Mouse (Mus musculus): ENCODE measurements around the gene Ilkap. TPM values are rescaled to one million over a fixed set of nuclear protein-coding genes. Genes with fewer than 3 reads are reported as not detected.
A peak's percentile ranks its signal among the peaks of the same experiment; 100 is the strongest.

Gene Ilkap
- total RNA-seq, 2 experiments from 2014 or later, result 91.4 to 120 TPM

DNA sequence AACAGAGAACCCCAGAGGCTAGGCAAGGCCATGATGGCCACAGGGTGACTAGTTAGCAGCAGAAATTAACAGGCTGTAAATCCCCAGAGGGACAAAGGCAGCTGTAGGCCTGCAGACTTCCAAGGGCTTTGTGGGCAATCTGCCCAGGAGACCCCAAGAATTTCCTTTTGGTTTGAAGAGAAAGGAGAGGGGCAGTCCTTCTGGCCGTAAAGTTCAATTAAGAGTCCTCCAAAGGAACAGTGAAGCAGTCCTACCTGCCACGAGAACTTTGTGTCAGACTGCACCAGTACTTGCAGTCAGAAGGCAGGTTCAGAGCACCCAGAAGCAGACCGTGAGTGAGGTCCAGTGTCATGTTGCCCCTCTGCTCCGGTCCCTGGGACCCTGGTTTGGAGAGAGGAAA is 16.3 kb upstream of the Ilkap start:
- ATAC-seq (replicated peaks; ENCODE audit: poor library complexity), result no peak

DNA sequence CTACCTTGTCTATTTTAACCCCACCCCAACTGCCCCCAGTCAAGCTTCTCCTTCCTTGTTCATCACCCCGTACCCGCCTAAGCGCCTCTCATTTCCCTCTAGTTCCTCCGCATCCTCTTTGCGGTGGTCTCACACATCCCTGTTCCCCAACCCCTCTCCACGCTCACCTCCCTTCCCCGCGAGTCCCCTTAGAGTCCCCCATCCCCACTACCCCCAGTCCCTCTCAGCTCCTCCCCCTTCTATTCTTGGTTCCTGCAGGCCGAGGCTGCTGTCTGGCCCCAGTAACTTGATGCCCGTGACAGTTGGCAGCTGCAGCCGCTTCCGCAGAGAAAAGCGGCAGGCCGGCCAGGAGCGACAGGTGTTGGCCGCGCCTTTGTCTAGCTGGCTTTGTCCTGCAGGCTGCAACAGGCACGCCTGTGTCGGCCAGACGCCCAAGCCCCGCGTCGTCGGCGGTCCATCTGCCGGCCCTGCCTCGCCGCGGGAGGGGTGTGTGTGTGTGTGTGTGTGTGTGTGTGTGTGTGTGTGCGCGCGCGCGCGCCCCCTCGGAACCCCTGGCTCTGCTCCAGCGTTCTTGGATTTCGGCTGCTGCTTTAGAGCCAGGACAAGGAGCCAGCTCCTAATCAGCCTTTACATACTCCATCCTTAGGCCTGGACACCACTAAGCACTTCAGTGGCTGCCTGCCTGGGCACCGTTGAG is 15.4 kb upstream of the Ilkap start, which contains the start of gene Hes6:
TSS of gene Hes6 (minus strand) at position 141 of the 697 bp plus-strand sequence.
- ATAC-seq (replicated peaks; ENCODE audit: poor library complexity), result peak; percentile 27

DNA sequence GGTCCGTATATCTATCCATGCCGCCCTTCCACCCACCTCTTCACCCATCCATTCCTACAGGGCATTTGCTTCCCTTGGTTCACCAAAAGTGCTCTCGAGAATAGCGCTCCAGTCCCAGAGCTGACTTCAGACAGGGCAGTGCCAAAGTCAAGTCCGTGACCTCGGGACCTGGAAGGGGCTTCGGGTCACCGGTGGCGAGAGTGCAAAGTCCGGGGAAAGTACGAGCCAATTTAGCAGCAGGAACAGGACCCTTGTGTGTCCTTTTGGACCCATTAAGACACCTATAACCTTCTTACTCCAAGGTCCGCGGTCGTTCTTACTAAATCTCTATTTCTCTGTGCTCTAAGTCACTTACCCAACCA is 14.9 kb upstream of the Ilkap start:
- ATAC-seq (replicated peaks; ENCODE audit: poor library complexity), result no peak

DNA sequence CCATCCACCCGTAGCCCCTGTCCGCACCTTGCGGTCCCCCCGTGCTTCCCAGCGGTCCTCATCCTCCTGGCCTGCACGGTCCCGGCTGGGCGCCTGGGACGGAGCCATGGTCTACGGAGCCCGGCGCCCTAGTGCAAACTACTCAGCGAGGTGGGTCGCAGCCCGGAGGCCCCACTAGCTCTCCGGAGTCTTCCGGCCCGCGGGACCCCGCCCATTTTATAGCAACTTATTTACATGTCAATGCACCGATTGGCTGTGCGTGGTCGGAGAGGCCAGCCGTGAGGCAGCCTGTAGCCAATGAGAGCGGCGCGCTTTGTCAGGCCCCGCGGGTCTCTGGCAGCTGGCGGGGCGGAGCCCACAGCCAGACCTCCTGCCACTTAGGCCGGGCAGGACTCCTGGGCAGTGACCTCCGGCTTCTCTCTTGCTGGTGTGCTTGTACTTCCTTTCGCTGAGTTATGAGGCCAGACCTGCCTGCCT is 14.5 kb upstream of the Ilkap start:
- peak; percentile 90 for ATAC-seq (replicated peaks; ENCODE audit: poor library complexity)

DNA sequence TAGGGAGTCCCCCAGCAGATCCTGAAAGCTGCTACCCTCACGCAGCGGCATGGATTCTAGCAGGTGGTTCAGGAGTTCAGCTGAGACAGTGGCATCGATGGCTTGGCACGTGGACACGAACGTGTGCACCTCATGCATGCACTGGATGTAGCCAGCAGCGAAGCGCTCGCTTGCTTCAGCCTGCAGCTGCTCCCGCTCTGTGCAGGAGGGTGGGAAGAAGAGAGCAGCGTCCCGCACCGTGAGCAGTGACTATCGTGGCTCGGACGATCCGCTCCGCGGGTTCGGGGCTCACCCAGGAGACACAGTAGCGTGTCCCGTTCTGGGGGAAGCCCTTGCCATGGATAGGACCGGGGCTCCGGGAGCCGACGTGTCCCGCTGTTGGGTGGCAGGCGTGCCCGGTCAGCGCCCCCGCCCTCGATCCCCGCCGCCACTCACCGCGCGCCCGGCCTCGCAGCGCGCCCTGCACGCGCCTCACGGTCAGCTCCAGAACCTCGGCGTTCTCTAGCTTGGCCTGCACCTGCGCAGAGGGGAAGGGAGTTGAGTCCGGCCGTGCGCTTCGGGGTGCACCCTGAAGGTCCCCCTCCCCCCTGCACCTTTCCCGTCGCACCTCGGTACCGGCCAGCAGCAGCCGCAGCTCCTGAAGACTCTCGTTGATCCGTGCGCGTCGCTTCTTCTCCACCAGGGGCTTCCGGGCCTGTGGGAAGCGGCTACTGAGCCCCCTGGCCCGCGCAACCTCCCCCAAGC is 13.8 kb upstream of the Ilkap start:
- ATAC-seq (replicated peaks; ENCODE audit: poor library complexity), result no peak; the same call in 1 of the 2 replicates

DNA sequence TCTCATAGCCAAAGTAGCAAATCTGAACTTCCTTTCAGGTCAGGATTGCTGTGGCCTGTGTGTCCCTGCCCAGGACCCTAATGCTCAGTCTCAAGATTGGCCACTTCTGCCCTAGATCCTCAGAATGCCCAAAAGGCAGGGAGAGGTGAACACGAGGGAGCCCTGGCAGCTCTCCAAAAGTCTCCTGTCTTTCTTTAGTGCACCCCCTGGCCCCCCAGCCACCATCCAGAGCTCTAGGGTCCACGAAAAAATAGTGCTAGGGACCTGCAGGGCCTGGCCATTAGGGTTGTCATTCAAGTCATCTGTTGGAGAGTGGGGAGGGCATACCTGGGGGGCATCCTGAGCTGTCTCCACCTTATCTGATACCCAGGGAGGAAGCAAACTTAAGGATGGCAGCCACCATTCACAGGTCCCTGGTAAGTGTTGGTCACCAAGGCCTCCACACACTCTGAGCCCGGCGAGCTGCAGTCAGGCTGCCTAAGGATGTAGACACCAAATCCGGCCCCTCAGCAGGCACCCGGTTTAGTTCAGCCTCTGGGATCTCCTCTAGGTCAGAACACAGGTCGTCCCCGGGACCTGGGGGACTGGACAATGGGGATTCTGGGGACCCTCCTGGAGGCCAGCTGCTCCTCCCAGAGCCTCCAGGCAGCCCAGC is 13.1 kb upstream of the Ilkap start:
- ATAC-seq (replicated peaks; ENCODE audit: poor library complexity), result no peak

DNA sequence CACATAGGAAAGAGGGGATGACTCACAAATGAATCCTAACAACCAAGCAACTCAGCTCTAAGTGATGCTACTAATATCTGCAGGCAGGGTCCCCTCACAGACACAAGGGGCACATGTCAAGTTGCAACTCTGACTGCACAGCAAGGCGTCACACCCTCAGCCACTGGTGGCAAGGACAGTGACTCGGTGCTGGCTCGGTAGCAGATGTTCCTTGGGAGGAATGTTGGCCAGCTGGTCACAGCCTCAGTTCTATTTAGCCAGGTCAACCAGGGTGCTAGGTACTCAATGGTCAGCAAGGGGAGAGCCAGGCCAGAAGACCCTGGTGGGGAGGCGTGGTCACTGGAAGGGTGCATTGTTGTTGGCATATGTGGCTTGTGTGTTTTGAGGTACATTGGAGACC is 9.2 kb upstream of the Ilkap start:
- ATAC-seq (replicated peaks; ENCODE audit: poor library complexity), result no peak

DNA sequence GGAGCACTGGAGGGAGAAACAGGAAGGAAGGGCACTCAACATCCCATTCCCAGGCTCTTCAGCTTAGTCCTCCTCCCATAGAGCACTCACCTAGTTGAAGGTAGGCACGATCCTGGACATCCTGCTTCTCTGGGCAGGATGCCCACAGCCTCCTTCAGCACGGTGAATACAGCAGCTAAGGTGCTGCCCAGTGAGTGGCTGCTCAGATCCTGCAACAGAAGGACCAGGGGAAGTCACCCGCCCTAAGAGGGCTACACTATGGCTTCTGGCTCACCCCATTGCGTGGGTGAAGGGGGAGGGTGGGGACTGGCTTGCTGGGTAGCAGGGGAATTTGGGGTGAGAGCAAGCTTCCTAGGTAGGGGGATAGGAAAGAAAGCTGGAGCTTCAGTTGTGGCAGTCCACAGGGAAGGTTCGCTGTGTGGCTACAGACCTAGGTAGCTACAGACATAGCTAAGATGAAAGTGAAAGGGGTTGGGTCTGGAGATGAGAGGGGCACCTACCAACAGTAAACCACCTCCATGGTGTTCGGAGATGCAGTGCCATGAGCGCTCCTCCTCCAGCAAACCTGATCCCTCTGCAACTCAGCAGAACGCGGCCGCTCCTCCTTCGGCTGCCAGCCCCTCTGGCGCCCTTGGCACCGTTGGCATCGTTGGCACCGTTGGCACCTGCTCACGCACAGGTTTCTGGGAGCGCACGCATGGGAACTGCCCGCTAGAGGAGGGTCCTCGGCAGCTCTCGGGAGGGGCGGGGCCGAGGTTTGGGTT is 7.0 kb upstream of the Ilkap start:
- peak; percentile 32; the same call in 1 of the 2 replicates for ATAC-seq (replicated peaks; ENCODE audit: poor library complexity)

DNA sequence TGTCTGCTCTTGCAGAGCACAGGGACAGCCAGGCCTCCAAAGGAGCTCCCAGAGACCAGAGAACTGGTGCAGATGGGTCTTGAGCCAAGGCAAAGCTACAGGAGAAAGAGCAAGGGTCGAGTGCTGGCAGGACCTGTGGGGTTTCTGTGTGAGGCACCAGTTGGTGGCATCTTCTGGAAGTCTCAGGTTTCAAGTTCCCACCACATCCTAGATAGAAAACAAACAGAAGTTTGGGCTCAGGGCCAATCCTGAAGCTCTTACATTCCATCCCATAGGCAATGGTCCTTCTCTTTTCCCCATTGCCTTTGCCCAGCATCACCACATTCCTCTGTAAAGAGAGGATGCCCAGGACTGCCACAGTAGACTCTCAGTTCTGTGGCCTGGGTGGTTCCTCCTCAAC is 6.4 kb upstream of the Ilkap start:
- no peak for ATAC-seq (replicated peaks; ENCODE audit: poor library complexity)

DNA sequence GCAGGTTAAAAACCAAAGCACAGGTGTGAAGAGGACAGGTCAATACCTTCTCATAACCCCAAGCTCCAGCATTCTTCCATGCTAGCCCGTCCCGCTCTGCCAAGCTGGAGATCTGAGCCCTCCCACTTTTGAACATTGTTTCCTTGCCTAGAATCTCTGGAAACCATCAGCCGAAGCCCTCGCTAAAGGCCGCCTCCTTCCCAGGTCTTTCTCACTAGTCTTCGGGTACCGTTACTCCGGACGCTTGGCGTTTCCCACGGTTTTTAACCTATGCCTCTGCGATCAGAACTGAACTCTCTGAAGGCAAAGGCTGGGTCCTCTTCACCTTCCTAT is 722 bp downstream of the Ilkap start:
- ATAC-seq (replicated peaks; ENCODE audit: poor library complexity), result peak; percentile 32

DNA sequence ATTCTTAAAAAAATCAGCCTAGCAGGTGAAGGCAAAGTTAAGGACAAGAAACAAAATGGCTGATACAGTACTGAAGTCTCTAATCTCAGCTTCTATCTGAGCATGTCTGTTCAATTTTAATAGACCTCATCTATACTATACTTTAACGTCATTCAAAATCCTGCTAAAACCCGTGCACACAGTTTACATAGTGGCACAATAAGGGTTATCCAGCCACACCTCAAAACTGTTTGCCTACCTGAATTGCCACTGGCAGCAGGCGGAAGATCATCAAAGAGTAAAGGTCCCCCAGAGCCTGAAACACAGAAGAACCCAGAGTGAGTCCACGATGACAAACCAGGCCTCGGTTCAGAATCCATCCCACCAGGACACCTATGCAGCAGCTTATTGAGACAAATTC is 8.2 kb downstream of the Ilkap start:
- no peak for ATAC-seq (replicated peaks; ENCODE audit: poor library complexity)

DNA sequence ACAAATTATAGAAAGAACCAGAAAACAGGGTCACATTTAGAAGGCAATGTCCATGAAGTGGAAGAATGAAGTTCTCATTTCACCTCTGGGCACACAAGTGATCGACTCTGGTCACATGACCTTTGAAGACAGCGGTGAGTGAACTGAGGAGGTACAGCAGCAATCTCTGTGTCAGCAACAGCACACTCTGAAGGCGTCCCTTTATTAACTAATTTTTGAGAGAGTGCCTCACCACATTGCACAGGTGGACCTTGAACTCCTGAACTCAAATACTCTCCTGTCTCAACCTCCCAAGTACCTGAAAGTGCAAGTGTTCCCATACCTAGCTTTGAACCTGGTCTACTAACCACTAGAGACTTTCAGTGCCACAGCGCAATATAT is 17.5 kb downstream of the Ilkap start:
- ATAC-seq (replicated peaks; ENCODE audit: poor library complexity), result no peak

DNA sequence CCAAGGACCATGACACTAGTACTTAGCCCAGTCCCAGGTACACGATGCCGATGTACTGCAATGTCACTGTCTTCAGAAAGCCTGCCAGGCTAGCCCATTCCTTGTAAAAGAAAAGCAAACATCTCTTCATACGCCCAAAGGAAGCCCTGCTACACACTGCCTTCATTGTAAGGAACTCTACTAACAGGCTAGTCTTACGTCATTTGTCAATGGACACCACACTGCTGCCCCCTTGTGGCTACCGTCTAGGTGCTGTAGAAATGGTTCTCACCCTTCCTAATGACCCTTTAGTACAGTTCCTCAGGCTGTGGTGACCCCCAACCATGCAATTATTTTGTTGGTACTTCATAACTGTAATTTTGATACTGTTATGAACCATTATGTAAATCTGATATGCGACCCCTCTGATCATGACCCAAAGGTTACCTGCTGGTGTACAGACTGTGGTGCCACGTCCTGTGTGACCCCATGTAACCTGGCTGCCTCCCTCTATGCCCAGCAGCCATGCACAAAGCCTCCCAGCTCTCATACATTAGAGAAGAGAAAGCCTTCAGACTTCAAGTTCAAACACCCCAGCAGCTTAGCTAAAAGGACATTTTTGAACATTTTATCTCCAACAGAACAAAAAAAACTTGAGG is 18.0 kb downstream of the Ilkap start:
- ATAC-seq (replicated peaks; ENCODE audit: poor library complexity), result peak; percentile 98

DNA sequence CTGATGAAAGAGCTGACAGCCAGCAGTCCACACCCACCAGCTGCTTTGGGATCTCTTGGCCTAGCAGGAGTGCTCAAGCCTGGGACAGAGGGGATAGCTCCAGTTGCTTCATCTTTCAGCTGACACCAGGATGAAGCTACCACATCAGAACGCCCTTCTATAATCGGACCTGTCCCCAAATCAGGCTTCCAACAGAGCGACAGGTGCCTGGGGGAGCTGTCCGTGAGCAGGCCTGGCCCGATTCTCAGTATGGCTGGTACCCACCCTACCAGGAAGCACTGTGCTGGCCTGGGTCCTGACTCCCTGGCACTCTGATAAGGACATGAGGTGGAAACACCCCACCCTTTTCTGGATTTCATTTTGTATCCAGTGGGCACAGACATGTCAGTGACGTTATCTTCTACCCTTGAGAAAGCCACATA is 25.2 kb downstream of the Ilkap start:
- peak; percentile 80 for ATAC-seq (replicated peaks; ENCODE audit: poor library complexity)

DNA sequence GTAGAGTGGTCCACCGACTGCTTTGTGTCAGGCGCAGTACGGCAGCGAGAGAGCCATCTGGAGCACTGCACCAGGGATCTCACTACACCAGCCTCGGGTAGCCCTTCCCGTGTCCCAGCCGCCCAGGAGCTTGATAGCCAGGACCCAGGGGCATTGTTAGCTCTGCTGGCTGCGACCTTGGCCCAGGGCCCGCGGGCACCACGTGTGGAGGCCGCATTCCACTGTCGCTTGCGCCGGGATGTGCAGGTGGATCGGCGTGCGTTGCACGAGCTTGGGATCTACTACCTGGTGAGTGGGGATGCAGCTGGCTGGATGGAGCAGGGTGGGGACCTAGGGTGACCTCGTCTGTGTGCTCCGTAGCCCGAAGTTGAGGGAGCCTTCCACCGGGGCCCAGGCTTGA is 28.6 kb downstream of the Ilkap start:
- no peak for ATAC-seq (replicated peaks; ENCODE audit: poor library complexity)

DNA sequence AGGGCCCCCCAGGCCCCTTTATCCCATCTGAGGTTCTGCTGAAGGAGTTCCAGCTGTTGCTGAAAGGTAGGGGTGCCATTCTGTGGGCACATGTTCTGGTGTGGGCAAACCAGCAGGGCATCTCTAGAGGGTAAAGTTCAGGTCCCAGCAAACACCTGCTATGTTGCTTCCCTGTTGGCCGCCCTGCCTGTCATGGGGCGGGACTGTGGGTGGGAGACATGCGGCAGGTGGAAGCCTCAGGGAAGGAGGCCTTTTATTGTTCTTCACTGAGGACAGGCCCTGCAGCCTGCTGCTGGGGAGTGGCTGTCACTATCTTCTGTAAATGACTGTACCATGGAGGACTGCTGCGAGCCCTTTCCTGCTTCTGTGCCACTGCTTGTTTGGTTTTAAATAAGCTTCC is 29.2 kb downstream of the Ilkap start:
- no peak for ATAC-seq (replicated peaks; ENCODE audit: poor library complexity)

DNA sequence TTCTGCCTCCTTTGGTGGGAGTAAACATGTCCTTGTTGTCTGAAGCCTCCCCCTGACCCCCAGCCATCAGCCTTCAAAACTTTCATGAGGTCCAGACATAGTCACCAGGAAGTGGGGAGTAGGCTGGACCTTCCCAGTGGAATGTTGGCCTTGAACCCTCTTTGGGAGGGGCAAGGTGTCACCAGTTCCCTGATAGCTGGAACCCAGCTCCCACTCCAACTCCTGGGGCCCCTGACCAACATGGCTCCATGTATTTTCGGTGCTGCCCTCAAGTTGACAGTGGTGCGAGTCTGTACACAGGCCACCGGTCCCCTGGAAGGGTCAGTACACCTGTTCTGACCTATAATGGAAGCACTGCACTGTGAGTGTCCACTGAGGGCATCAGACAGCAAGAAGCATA is 31.3 kb downstream of the Ilkap start:
- ATAC-seq (replicated peaks; ENCODE audit: poor library complexity), result no peak

DNA sequence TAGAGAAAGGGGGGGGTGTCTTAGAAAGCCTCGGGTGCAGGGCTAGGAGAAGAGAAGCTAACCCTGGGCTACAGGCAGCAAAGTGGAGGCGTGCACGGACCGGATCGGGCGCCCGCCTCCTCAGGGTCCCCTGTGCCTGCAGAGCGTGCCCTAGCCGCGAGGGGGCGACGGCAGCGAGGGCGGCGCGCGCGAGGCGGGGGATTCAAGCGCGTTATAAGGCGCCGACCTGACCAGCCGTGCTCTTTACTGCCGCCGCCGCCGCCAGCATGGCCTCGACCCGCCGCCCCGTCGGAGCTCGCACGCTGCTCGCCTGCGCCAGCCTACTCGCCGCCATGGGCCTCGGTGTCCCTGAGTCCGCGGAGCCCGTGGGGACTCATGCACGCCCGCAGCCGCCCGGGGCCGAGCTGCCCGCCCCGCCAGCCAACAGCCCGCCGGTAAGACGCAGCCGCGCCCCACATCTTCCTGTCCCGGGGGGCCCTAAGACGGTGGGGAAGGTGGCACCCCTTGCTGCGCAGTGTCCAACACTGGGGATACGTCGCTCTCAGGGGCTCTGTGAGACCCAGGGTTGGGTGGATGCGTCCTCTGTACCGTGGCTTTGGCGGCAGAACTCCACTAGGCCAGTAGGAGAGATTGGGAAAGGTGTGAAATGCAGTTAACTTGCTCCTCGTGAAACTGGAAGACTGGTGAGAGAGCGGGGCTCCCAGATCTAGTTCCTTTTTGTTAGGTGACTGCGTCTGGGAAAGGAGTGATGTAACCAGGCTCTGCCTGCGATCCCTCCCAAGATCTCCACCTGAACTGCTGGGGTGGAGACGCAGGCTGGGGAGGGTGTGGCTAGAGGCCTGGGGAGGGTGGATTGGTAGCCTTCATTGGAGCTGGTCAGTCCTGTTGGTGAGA is 32.2 kb downstream of the Ilkap start, which contains the start of gene Erfe:
TSS of gene Erfe (plus strand) at position 216 of the 894 bp plus-strand sequence.
- peak; percentile 92 for ATAC-seq (replicated peaks; ENCODE audit: poor library complexity)

DNA sequence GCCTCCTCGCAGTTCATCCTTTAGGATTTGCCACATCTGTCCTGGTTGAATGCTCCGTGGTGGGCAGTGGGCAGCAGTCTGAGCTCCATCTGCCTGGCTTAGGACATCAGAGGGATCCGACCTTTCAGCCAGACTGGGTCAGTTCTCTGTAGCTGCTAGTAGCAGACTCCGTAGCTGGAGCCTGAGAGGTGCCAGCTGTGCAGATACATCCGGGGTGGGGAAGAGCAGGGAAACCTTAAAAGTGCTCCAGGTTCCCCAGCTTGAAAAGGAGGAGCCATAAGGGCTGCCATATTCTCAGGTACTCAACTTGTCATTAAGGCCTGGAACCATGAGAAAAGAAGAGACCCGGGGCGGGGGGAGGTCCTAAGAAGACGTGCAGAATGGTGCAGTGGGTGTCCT is 32.8 kb downstream of the Ilkap start:
- no peak for ATAC-seq (replicated peaks; ENCODE audit: poor library complexity)
